Comparison of ENCODE assay signal across 8 mouse cellular contexts in genomic region chr11:88180467-88180958, GRCm38 (mm10). TPM values are rescaled to one million over a fixed set of nuclear protein-coding genes. Genes with fewer than 3 reads are reported as not detected.
DNase-seq lines count a peak whose midpoint lies in the region; ATAC-seq and TF ChIP-seq lines count a peak whose summit lies in the region.

No protein-coding gene starts in this region.

- H3K27me3 ChIP-seq in spleen, adult 2 months (ENCODE audit: control insufficient read depth, insufficient read depth, low read length): no peaks in the 10 kb centered on the region
- no peaks in the 10 kb centered on the region for H3K27me3 ChIP-seq in forebrain, embryonic 16.5 days (replicated peaks; ENCODE audit: control insufficient read depth, insufficient read depth, low read length)
- no peaks in the 10 kb centered on the region for H3K27me3 ChIP-seq in intestine, postnatal 0 days (replicated peaks; ENCODE audit: control insufficient read depth, insufficient read depth, low read length)
- H3K27me3 ChIP-seq in neural tube, embryonic 15.5 days (replicated peaks): no peaks in the 10 kb centered on the region

- no peaks in the 10 kb centered on the region for H3K36me3 ChIP-seq in spleen, adult 2 months (ENCODE audit: control insufficient read depth, insufficient read depth, low read length)
- H3K36me3 ChIP-seq in forebrain, embryonic 16.5 days (ENCODE audit: control insufficient read depth, insufficient read depth): peaks cover 14% of the 10 kb centered on the region
- H3K36me3 ChIP-seq in intestine, postnatal 0 days (ENCODE audit: control insufficient read depth, insufficient read depth): no peaks in the 10 kb centered on the region; the same call in 1 of the 2 replicates
- peaks cover 41% of the 10 kb centered on the region for H3K36me3 ChIP-seq in neural tube, embryonic 15.5 days

- H3K9ac ChIP-seq in forebrain, embryonic 16.5 days (replicated peaks; ENCODE audit: low read depth, low read length): 0 out of 2 replicates have a peak overlapping the region, but pooled peaks have one; percentile 5
- no peak overlapping the region for H3K9ac ChIP-seq in intestine, postnatal 0 days (ENCODE audit: low read depth, low read length)
- no peak overlapping the region for H3K9ac ChIP-seq in neural tube, embryonic 15.5 days (replicated peaks)

- 63% methylated on average over 6 of the region's 6 CpGs for WGBS in spleen, adult 2 months
- WGBS in forebrain, embryonic 16.5 days: 4% methylated on average over 6 of the region's 6 CpGs
- 34% methylated on average over 6 of the region's 6 CpGs for WGBS in intestine, postnatal 0 days
- WGBS in neural tube, embryonic 15.5 days: 1% methylated on average over 6 of the region's 6 CpGs

- no peaks in the 10 kb centered on the region; the same call in 1 of the 2 replicates for H3K4me1 ChIP-seq in spleen, adult 2 months (ENCODE audit: control insufficient read depth, insufficient read depth, insufficient read length)
- H3K4me1 ChIP-seq in forebrain, embryonic 16.5 days (replicated peaks; ENCODE audit: control insufficient read depth, insufficient read depth, low read length): peaks cover 20% of the 10 kb centered on the region
- H3K4me1 ChIP-seq in intestine, postnatal 0 days (replicated peaks; ENCODE audit: control insufficient read depth, insufficient read depth, low read length): no peaks in the 10 kb centered on the region
- H3K4me1 ChIP-seq in neural tube, embryonic 15.5 days: peaks cover 24% of the 10 kb centered on the region

- ATAC-seq in forebrain, embryonic 16.5 days: peak; percentile 37; the same call in 1 of the 2 replicates
- ATAC-seq in intestine, postnatal 0 days: peak; percentile 20; the same call in 1 of the 2 replicates
- ATAC-seq in neural tube, embryonic 15.5 days (ENCODE audit: low FRiP score): peak; percentile 73
- no peak for ATAC-seq in megakaryocyte-erythroid progenitor cell, adult 5-6 weeks (replicated peaks; ENCODE audit: low FRiP score, low TSS enrichment, poor library complexity, severe bottlenecking)

- TF ChIP-seq CTCF in spleen, adult 2 months (IDR thresholded peaks at IDR 0.05; ENCODE audit: extremely low read depth, insufficient read depth, insufficient read length, insufficient replicate concordance): no peak
- TF ChIP-seq CTCF in intestine, postnatal 0 days (IDR thresholded peaks at IDR 0.05; ENCODE audit: low read depth): peak; percentile 38

- no peak for DNase-seq in spleen, adult 2 months (ENCODE audit: low read depth in 1 of 2, low spot score in 2 of 2)
- no peak for DNase-seq in spleen, postnatal 10 days (ENCODE audit: low spot score in 2 of 2)
- no peak for DNase-seq in thymus, postnatal 14 days
- no peak for DNase-seq in adrenal gland, adult (ENCODE audit: inconsistent age in 2 of 2, low spot score in 1 of 2)

- H3K4me3 ChIP-seq in spleen, adult 2 months (ENCODE audit: extremely low read depth, insufficient read depth, insufficient read length): no peak overlapping the region
- no peak overlapping the region for H3K4me3 ChIP-seq in forebrain, embryonic 16.5 days (replicated peaks; ENCODE audit: low read length)
- H3K4me3 ChIP-seq in intestine, postnatal 0 days (ENCODE audit: low read depth, low read length): no peak overlapping the region
- no peak overlapping the region for H3K4me3 ChIP-seq in neural tube, embryonic 15.5 days (replicated peaks)

- H3K27ac ChIP-seq in spleen, adult 2 months (ENCODE audit: insufficient read depth, low read length): 0 out of 2 replicates have a peak overlapping the region, but pooled peaks have one; percentile 4
- peak overlapping the region; percentile 49 for H3K27ac ChIP-seq in forebrain, embryonic 16.5 days (ENCODE audit: low read length)
- H3K27ac ChIP-seq in intestine, postnatal 0 days (ENCODE audit: low read depth, low read length): peak overlapping the region; percentile 50
- peak overlapping the region; percentile 79 for H3K27ac ChIP-seq in neural tube, embryonic 15.5 days (replicated peaks)

- no peak for TF ChIP-seq POLR2A in spleen, adult 2 months (IDR thresholded peaks at IDR 0.05; ENCODE audit: low read depth, low read length)

- 0 out of 2 replicates have a peak overlapping the region, but pooled peaks have one; percentile 21 for H3K4me2 ChIP-seq in forebrain, embryonic 16.5 days (ENCODE audit: low read length)
- H3K4me2 ChIP-seq in intestine, postnatal 0 days (replicated peaks; ENCODE audit: low read depth): peak overlapping the region; percentile 21
- peak overlapping the region; percentile 11 for H3K4me2 ChIP-seq in neural tube, embryonic 15.5 days

- H3K9me3 ChIP-seq in forebrain, embryonic 16.5 days (ENCODE audit: control insufficient read depth, low read length): no peaks in the 10 kb centered on the region
- no peaks in the 10 kb centered on the region for H3K9me3 ChIP-seq in intestine, postnatal 0 days (ENCODE audit: control insufficient read depth)
- H3K9me3 ChIP-seq in neural tube, embryonic 15.5 days (replicated peaks): no peaks in the 10 kb centered on the region

RNA-seq across cellular contexts. Expression of gene Mrps23, which starts 23.7 kb away (rescaled TPM):
- polyA plus RNA-seq in spleen, adult 2 months (2012; rRNA removed): 23.1 and 30.0 TPM in 2 replicates
- polyA plus RNA-seq in forebrain, embryonic 16.5 days (2015; fragmentation: Nextera tagmentation; extraction: Ambion mirVana): 64.9 and 68.8 TPM in 2 replicates
- polyA plus RNA-seq in intestine, postnatal 0 days (2015; fragmentation: Nextera tagmentation; extraction: Ambion mirVana): 54.1 and 59.1 TPM in 2 replicates
- 64.9 and 66.2 TPM in 2 replicates for polyA plus RNA-seq in neural tube, embryonic 15.5 days (2015; fragmentation: Nextera tagmentation; extraction: Ambion mirVana)
- 78.6 and 78.8 TPM in 2 replicates for total RNA-seq in megakaryocyte-erythroid progenitor cell, adult 5-6 weeks (2014; fragmentation: Nextera tagmentation)
- total RNA-seq in megakaryocyte-erythroid progenitor cell, adult 5-6 weeks (2017): 58.9 and 154 TPM in 2 replicates

Comparison
In these comparisons a context has a peak if more than half of its experiments do, and no peak if none do; other contexts are left out.
1. H3K27ac ChIP-seq: peak in every context shown above with its lines; median percentile 79 in neural tube, embryonic 15.5 days; 50 in intestine, postnatal 0 days; 49 in forebrain, embryonic 16.5 days; 4 in spleen, adult 2 months.